Mouse (Mus musculus) limb, embryonic 12.5 days (tissue): ENCODE results near the gene Gm49380. TPM values are rescaled to one million over a fixed set of nuclear protein-coding genes. Genes with fewer than 3 reads are reported as not detected.

ENCODE experiments used
- ATAC-seq: fragments of 200-750 bp; cut with Nextera tagmentation; 2 replicates; pipeline ENCODE4 v1.8.0; 2017; ENCODE audit warnings: low read depth, moderate TSS enrichment; ENCODE audit not compliant: insufficient number of reproducible peaks, insufficient read depth, low FRiP score, low TSS enrichment
- H3K27ac ChIP-seq: fragments of 300-500 bp; sonication (generic); 2 replicates; pipeline ENCODE4 v1.5.1; 2016; ENCODE audit warnings: mild to moderate bottlenecking, moderate library complexity
- H3K27me3 ChIP-seq: fragments of 300-500 bp; sonication (generic); 2 replicates; pipeline ENCODE4 v1.6.1; 2016; ENCODE audit warnings: mild to moderate bottlenecking, moderate library complexity
- H3K36me3 ChIP-seq: fragments of 300-500 bp; sonication (generic); 2 replicates; pipeline ENCODE4 v1.6.1; 2016; ENCODE audit warnings: mild to moderate bottlenecking, moderate library complexity
- H3K4me1 ChIP-seq: fragments of 300-500 bp; sonication (generic); replicated peaks from 2 replicates; pipeline ENCODE4 v1.6.1; 2016
- H3K4me2 ChIP-seq: fragments of 300-500 bp; sonication (generic); 2 replicates; pipeline ENCODE4 v1.6.1; 2016; ENCODE audit warnings: mild to moderate bottlenecking, moderate library complexity
- H3K4me3 ChIP-seq: fragments of 300-500 bp; sonication (generic); replicated peaks from 2 replicates; pipeline ENCODE4 v1.5.1; 2016; ENCODE audit warnings: mild to moderate bottlenecking
- H3K9ac ChIP-seq: fragments of 300-500 bp; sonication (generic); replicated peaks from 2 replicates; pipeline ENCODE4 v1.6.1; 2016; ENCODE audit warnings: mild to moderate bottlenecking, moderate library complexity
- H3K9me3 ChIP-seq: fragments of 300-500 bp; sonication (generic); 2 replicates; pipeline ENCODE4 v1.6.1; 2016; ENCODE audit warnings: mild to moderate bottlenecking, moderate library complexity
- WGBS: fragments of 180-500 bp; shearing (Covaris S2); methylation state at CpG from one replicate; pipeline ENCODE4 v1.1.7; 2016; 5-methylcytosine and 5-hydroxymethylcytosine counted together
- polyA plus RNA-seq: library from polyadenylated mRNA; unstranded; fragments of >200 nt; fragmentation: Nextera tagmentation; extraction: Ambion mirVana; gene quantifications from 2 replicates; pipeline ENCODE4 v1.2.1, GENCODE M21; 2016

The Gm49380 gene
- polyA plus RNA-seq, 1 experiment from 2014 or later, result 0.08 TPM

DNA sequence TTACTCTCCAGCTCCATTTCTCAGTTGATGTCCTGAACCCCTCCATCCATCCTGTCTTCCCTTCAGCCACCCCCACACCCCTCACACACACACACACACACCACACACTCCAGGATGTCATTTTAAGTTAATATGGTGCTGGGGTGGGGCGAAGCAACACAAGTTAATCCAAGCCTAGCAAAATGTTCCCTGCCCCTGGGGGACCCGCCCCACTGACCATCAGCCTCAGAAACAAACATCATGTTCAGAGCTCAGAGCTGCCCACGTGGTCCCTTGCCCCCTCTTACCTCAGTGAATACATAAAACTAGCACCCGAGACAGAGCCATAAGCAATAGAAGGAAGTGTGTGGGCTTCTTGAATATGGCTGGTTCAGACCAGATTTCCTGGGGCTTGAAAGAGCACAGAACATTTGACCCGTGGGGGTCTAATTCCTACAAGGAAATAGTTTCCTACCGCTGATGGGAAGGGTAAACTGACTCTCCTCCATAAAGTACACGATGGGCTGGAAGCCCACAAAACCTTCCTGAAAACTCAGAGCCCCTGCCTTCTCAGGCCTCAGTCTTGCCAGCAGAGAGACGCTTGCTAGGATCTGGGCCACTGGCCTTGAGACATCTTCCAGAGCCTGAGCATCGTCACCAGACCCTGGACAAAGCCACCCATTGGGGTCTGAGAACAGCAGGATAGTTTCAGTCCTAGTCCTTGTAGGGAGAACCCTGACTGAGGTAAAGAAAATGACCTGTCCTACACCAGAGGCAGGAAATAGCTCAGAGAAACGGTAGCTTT, 33.1 kb downstream of the Gm49380 start:
- H3K36me3 ChIP-seq, result no peaks in the 10 kb centered on the region
- H3K27ac ChIP-seq, result no peak overlapping the region
- H3K9ac ChIP-seq, result no peak overlapping the region
- ATAC-seq, result no peak
- peaks cover 30% of the 10 kb centered on the region for H3K27me3 ChIP-seq
- H3K4me3 ChIP-seq, result no peak overlapping the region
- no peaks in the 10 kb centered on the region for H3K9me3 ChIP-seq
- no peak overlapping the region for H3K4me2 ChIP-seq
- peaks cover 56% of the 10 kb centered on the region for H3K4me1 ChIP-seq
- 67% methylated on average over 10 of the region's 10 CpGs for WGBS

DNA sequence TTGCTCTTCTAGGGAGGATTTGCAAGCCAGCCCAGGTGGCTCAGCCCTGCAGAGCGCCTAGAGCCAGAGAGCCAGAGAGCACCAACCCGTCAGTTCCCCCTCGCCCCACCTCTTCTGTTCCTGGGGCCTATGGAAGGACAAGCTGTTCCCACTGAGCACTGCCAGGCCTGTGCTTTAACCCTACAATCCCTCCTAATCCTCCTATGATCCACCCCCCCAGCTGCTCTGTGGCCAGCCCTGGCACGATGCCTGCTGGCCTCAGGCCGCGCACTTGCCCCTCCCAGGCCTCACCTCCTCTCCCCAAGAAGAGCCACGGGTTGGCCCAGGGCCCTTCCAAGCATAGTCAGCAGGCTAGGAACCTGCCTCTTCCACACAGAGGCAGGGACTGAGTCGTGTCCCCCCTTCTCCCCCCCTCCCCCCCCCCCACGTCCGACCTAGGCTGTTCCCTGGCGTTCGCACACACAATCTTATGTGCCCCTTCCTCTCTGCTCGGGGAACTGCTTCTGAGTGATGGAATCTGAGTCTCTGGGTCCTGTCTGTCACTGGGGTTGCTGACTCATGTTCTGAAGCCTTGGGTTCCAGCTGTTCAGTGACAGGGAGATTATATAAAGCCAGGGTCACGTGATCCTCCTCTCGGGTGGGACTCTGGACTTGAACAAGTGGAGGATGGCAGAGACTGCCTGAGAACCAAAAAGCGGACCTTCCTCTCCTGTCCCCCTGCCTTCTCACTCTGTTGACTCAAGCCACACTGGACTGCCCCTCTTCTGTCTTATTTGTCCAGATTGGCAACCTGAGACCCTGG, 34.1 kb downstream of the Gm49380 start:
- peaks cover 26% of the 10 kb centered on the region for H3K27me3 ChIP-seq

DNA sequence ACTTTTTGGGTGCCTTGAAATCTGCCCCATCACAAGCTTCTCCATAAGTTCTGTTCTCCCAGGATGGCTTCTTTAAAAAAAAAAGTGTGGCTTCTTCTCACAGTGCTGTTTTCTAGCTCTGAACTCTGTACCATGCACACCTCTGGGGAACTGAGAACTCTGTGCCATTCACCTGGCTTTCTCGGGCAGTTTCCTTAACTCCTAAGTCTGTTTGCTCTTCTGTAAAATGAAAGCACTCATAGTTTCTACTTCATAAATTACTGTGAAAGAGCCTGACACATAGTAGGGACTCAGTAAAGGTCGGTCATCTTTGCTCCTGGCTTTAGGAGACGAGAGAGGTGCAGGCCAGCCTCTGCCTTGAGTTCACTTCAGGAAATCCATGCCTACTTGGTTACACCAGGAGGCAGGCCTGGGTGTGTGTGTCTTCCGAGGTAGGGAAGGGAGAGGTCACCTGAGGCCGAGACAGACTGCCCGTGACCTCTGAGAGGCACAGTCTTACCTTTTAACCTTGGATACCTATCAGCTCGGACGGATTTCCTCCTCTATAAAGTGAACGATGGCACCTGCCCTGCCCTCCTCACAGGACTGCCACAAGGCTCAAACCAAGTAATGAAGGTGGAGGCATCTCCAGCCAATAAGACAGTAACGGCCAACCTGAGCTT, 35.0 kb downstream of the Gm49380 start:
- Histone ChIP-seq H3K27me3 (peaks cover 17% of the 10 kb centered on the region), H3K36me3 (no peaks in the 10 kb centered on the region), H3K9me3 (no peaks in the 10 kb centered on the region), H3K27ac (no peak overlapping the region), H3K4me1 (peaks cover 42% of the 10 kb centered on the region), H3K4me2 (no peak overlapping the region), H3K4me3 (no peak overlapping the region), H3K9ac (no peak overlapping the region)
- WGBS, result 78% methylated on average over 10 of the region's 10 CpGs
- no peak for ATAC-seq

More for the DNA sequence above, 34.1 kb downstream of the Gm49380 start:
- 37% methylated on average over 16 of the region's 16 CpGs for WGBS
- Histone ChIP-seq H3K4me1 (peaks cover 50% of the 10 kb centered on the region), H3K36me3 (no peaks in the 10 kb centered on the region), H3K27ac (0 out of 2 replicates have a peak overlapping the region, but pooled peaks have one; percentile 17), H3K4me3 (no peak overlapping the region), H3K9ac (0 out of 2 replicates have a peak overlapping the region, but pooled peaks have one; percentile 8), H3K9me3 (no peaks in the 10 kb centered on the region), H3K4me2 (no peak overlapping the region)
- peak; percentile 66 for ATAC-seq

DNA sequence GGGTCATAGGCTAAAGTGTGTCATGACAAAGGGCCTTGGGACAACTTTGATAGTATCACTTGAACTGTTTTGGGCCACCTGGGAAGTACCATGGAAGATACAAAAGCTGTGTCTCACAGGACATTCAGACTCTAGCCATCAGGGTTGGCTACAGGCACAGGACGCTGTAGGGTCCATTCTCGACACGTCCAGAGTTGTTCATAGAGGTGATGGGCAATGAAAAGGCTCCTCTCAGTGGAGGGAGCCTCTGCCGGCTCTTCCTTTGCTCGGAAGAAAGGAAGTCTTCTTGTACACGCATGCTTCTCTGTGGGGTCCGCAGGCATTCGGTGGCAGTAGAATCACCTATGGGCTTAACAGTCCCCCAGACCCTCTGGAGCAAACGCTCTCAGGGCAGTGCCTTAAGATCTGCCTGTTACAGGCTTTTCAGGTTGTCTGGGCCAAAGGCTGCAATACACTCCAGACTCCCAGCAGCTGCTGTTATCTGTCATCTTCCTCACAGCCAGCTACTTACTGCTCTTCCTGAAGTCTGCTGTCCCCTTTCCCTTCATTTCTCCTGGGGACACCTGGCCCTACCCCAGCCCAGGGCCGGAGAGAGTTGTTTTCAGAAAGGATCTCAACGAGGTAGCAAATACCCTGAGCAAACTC, 35.9 kb downstream of the Gm49380 start:
- no peak overlapping the region for H3K9ac ChIP-seq
- H3K4me2 ChIP-seq, result no peak overlapping the region
- H3K4me3 ChIP-seq, result no peak overlapping the region
- peaks cover 48% of the 10 kb centered on the region for H3K4me1 ChIP-seq
- no peak for ATAC-seq
- no peaks in the 10 kb centered on the region for H3K36me3 ChIP-seq
- no peak overlapping the region for H3K27ac ChIP-seq
- no peaks in the 10 kb centered on the region for H3K9me3 ChIP-seq
- peaks cover 9% of the 10 kb centered on the region for H3K27me3 ChIP-seq
- 82% methylated on average over 11 of the region's 11 CpGs for WGBS

DNA sequence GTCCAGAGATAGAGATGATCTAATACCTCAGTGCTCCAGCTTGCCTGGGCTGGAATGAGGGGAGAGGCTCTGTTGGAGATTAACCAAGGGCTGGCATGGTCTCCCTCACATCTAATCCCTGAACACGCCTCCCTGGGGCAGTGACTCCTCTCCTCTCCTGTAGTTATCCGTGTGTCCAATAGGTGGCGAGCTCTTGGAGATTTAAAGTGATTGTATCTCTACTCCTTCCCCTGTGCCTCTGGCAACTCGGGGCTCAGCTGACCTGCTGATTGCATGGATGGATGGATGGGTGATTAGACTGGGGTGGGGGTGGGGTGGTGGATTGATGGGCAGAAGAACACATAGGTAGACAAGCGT, 36.6 kb downstream of the Gm49380 start:
- Histone ChIP-seq H3K4me1 (peaks cover 48% of the 10 kb centered on the region), H3K9me3 (no peaks in the 10 kb centered on the region), H3K36me3 (no peaks in the 10 kb centered on the region), H3K4me3 (no peak overlapping the region), H3K27ac (no peak overlapping the region), H3K27me3 (peaks cover 9% of the 10 kb centered on the region), H3K4me2 (no peak overlapping the region), H3K9ac (no peak overlapping the region)
- ATAC-seq, result no peak
- WGBS, result 18% methylated on average over 5 of the region's 5 CpGs

DNA sequence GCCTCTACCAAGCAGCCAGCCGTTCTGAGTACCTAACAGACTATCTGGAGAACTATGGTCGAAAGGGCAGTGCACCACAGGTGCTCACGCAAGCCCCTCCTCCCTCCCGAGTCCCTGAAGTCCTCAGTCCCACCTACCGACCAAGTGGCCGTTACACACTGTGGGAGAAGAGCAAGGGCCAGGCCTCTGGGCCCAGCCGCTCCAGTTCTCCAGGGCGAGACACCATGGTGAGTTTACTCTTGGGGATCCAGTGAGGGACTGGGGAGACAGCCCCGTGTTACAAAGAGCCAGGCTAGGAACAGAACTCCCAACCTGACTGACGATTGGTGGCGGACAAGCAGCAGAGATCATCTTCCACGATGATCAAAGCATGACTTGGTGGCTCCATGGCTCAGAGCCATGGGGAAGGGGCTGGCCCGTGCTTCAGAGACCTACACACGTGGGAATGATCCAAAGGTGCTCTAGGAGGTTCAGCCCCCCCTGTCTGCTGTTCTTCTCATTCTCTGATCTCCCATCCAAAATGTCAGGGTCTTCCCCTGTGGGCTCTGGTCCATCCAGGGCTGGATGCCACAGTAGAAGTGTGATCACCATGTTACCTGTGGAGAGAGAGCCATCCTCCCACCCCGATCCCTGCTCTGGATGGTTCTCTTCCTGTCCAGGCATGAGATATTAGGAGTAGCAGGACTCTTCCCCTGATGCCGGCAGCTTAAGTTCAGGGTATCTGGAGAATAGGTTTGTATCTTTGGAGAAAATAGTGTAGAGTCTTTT, 37.1 kb downstream of the Gm49380 start:
- H3K4me2 ChIP-seq, result no peak overlapping the region
- H3K9ac ChIP-seq, result no peak overlapping the region
- no peaks in the 10 kb centered on the region for H3K9me3 ChIP-seq
- WGBS, result 67% methylated on average over 16 of the region's 16 CpGs
- H3K4me1 ChIP-seq, result peaks cover 46% of the 10 kb centered on the region
- no peaks in the 10 kb centered on the region for H3K36me3 ChIP-seq
- ATAC-seq, result no peak
- no peak overlapping the region for H3K27ac ChIP-seq
- H3K4me3 ChIP-seq, result no peak overlapping the region
- H3K27me3 ChIP-seq, result peaks cover 8% of the 10 kb centered on the region

DNA sequence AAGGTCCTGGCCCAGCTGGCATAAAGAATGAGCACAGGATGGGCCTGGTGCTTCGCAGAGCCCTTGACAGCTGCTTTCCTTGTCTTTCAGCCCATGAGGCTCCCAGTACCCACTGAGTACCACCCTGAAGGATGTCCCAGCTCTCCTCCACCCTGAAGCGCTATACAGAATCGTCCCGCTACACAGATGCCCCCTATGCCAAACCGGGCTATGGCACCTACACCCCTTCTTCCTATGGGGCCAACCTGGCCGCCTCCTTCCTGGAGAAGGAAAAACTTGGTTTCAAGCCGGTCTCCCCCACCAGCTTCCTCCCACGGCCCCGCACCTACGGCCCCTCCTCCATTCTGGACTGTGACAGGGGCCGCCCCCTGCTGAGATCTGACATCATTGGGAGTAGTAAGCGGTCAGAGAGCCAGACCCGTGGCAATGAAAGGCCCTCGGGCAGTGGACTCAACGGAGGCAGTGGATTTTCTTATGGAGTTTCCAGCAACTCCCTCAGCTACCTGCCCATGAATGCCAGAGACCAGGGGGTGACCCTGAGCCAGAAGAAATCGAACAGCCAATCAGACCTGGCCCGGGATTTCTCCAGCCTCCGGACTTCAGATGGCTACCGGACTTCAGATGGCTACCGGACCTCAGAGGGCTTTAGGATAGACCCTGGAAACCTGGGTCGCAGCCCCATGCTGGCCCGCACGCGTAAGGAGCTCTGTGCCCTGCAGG, 37.9 kb downstream of the Gm49380 start:
- no peak overlapping the region for H3K4me2 ChIP-seq
- H3K4me3 ChIP-seq, result no peak overlapping the region
- H3K9ac ChIP-seq, result no peak overlapping the region
- no peak for ATAC-seq
- H3K27ac ChIP-seq, result no peak overlapping the region
- peaks cover 8% of the 10 kb centered on the region for H3K27me3 ChIP-seq
- peaks cover 48% of the 10 kb centered on the region for H3K4me1 ChIP-seq
- WGBS, result 71% methylated on average over 24 of the region's 24 CpGs
- no peaks in the 10 kb centered on the region for H3K36me3 ChIP-seq
- no peaks in the 10 kb centered on the region for H3K9me3 ChIP-seq

DNA sequence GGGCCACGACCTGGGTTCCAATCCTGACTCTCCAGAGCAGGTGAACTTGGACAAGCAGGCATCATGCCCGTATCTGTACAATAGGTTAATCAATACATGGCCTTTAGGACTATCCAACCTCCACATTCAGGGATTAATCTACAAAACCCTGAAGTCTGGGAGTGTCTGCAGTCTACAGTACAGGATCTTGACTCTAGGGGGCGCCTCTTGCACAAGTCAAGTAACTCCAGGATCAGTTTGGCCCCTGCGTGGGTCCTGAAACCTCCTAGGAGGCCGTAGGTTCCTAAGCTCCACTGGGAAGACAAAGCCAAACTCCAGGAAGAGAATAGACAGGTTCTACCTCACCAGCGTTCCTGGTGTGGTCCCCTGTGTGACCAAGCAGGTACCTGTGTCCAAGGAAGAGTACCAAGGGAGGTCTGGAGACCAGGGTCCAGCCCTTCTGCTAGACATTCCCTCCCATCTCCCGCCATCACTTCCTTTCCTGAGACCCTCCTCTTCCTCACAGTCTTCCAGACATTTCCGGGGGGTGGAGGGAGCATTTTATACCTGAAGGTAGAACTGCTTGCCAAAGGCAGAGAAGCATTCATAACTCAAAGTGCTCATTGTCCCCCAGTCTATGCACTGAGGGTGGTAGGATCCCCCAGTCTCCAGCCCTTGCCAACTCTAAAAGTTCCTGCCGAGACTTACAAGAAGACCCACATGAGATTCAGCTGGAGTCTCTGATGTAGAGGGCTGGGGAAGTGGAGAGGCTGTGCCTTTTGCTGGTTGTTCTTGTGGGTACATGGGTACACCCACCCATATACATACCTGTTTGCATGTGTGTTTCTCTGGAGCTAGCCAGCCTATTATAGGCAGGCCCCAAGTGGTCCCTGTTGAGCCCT, 38.7 kb downstream of the Gm49380 start:
- H3K9me3 ChIP-seq, result no peaks in the 10 kb centered on the region
- WGBS, result 62% methylated on average over 9 of the region's 9 CpGs
- no peak overlapping the region for H3K4me2 ChIP-seq
- peaks cover 13% of the 10 kb centered on the region for H3K27me3 ChIP-seq
- H3K4me1 ChIP-seq, result peaks cover 48% of the 10 kb centered on the region
- no peak overlapping the region for H3K4me3 ChIP-seq
- no peak overlapping the region for H3K27ac ChIP-seq
- no peak overlapping the region for H3K9ac ChIP-seq
- no peak for ATAC-seq
- H3K36me3 ChIP-seq, result no peaks in the 10 kb centered on the region

DNA sequence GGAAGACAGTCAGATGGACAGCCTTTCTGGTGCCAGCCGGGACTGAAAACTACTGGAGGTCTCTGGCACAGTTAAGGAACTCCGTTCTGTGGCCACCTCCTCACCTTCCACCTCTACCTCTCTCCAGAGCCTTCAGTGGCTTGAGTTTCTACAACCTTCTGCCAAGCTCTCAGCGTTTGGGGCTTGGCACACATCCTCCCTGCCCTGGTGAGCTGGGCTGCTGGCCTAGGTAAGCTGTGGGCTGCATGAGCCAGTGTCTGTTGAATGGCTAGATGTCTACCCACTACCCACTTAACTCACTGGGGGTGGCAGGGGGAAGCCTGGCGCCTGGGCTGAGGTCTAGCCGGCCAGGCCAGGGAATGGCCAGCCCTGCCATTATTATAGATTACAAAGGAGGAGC, 40.2 kb downstream of the Gm49380 start:
- Histone ChIP-seq H3K36me3 (no peaks in the 10 kb centered on the region), H3K4me3 (no peak overlapping the region), H3K9me3 (no peaks in the 10 kb centered on the region), H3K27ac (no peak overlapping the region), H3K27me3 (peaks cover 23% of the 10 kb centered on the region), H3K4me1 (peaks cover 37% of the 10 kb centered on the region), H3K9ac (no peak overlapping the region), H3K4me2 (no peak overlapping the region)
- no peak for ATAC-seq
- WGBS, result 65% methylated on average over 5 of the region's 5 CpGs
